Mouse (Mus musculus) small intestine, adult 2 months (tissue): Measurements from ENCODE around the gene Rasgrp1. TPM values are rescaled to one million over a fixed set of nuclear protein-coding genes. Genes with fewer than 3 reads are reported as not detected.

ENCODE experiments used
- H3K27ac ChIP-seq: fragments of 200-500 bp; 2 replicates; pipeline ENCODE4 v1.5.1; 2012; ENCODE audit warnings: low read depth, low read length, control low read depth, inconsistent platforms; ENCODE audit not compliant: insufficient read depth
- H3K27me3 ChIP-seq: fragments of 200-500 bp; 2 replicates; pipeline ENCODE4 v1.6.1; 2012; ENCODE audit warnings: mild to moderate bottlenecking, moderate library complexity, low read length, inconsistent platforms; ENCODE audit not compliant: control insufficient read depth, insufficient read depth
- H3K36me3 ChIP-seq: fragments of 200-500 bp; 2 replicates; pipeline ENCODE4 v1.6.1; 2012; ENCODE audit warnings: mild to moderate bottlenecking, low read length, control low read depth, inconsistent platforms; ENCODE audit not compliant: control insufficient read depth, insufficient read depth
- H3K4me1 ChIP-seq: fragments of 200-500 bp; 2 replicates; pipeline ENCODE4 v1.6.1; 2012; ENCODE audit warnings: low read length, inconsistent platforms, mixed read lengths; ENCODE audit not compliant: control insufficient read depth, insufficient read depth, insufficient read length
- H3K4me3 ChIP-seq: fragments of 200-500 bp; 2 replicates; pipeline ENCODE4 v1.5.1; 2012; ENCODE audit warnings: low read depth, mild to moderate bottlenecking, control low read depth, inconsistent platforms, low read length, moderate library complexity
- CTCF ChIP-seq: fragments of 200-500 bp; IDR thresholded peaks from 2 replicates; pipeline ENCODE4 v1.5.1; 2012; ENCODE audit warnings: low read depth, mild to moderate bottlenecking, control low read depth, inconsistent platforms, low read length, moderate library complexity, mixed read lengths; ENCODE audit not compliant: insufficient replicate concordance, insufficient read length; ENCODE audit errors: extremely low read depth
- POLR2A ChIP-seq: fragments of 200-500 bp; IDR thresholded peaks from 2 replicates; pipeline ENCODE4 v1.6.1; 2012; ENCODE audit warnings: low read depth, mild to moderate bottlenecking, control low read depth, inconsistent platforms, low read length, moderate library complexity
- WGBS: fragments of 180-500 bp; shearing (Covaris S2); methylation state at CpG from one replicate; pipeline ENCODE4 v1.1.7; 2018; 5-methylcytosine and 5-hydroxymethylcytosine counted together
- polyA plus RNA-seq: library from polyadenylated mRNA; depleted of rRNA; stranded (reverse); fragments of >200 nt; gene quantifications from 2 replicates; pipeline ENCODE4 v1.2.3, GENCODE M21; 2012

Rasgrp1 gene
- polyA plus RNA-seq, 1 experiment = 2.1 TPM

DNA sequence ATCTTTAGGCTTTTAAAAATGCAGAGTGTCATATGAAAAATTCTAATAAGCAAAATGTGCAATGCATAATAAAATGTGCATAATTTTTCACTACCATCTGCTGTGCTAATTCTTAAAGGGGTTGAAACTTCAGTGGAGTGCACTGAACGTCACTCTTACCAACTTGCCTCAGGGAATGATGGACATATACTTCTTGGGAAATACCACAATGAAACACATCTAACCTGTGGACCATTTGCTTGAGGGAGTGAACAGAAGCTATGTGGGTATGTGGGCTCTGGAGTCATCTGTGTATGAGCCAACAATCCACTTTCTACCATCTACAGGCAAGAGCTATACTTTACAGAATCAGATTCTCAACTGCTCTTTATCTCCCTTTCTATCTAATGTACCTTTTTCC is 31.5 kb downstream of the Rasgrp1 start:
- TF ChIP-seq POLR2A (no peak), CTCF (no peak)
- H3K36me3 ChIP-seq = no peaks in the 10 kb centered on the region
- no peaks in the 10 kb centered on the region for H3K4me1 ChIP-seq
- 73% methylated on average over 1 of the region's 1 CpGs for WGBS
- H3K4me3 ChIP-seq = no peak overlapping the region
- no peaks in the 10 kb centered on the region for H3K27me3 ChIP-seq
- H3K27ac ChIP-seq = no peak overlapping the region

- 79% methylated on average over 2 of the region's 2 CpGs for WGBS
- Histone ChIP-seq H3K4me3 (no peak overlapping the region), H3K4me1 (no peaks in the 10 kb centered on the region), H3K36me3 (no peaks in the 10 kb centered on the region), H3K27me3 (no peaks in the 10 kb centered on the region), H3K27ac (no peak overlapping the region)
- TF ChIP-seq POLR2A (no peak), CTCF (no peak)
These were observed 33.8 kb downstream of the Rasgrp1 start for GRCm38 (mm10) chr2:117309046-117309445.

DNA sequence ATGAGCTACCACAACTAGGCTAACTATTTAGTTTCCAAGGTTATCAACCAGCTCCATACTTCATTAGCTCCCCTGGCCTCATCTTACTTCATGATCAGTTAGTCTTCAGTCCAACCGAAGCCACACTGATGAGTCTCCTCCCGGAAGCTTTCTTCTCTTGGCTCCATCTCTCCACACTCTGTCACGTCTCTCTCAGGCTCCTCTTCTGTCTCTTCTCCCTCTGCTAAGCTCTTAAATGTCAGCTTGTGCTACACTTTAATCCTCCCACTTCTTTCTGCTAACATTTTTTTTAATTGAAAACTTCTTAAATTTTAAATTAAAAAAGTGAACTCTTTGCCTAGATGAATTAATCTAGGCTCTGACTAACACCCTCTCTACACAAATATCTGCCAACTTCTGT is 34.8 kb downstream of the Rasgrp1 start:
- Histone ChIP-seq H3K4me3 (no peak overlapping the region), H3K36me3 (no peaks in the 10 kb centered on the region), H3K27ac (no peak overlapping the region), H3K27me3 (no peaks in the 10 kb centered on the region), H3K4me1 (no peaks in the 10 kb centered on the region)
- TF ChIP-seq CTCF (no peak), POLR2A (no peak)
- WGBS = 86% methylated on average over 3 of the region's 3 CpGs

- H3K36me3 ChIP-seq = no peaks in the 10 kb centered on the region
- no peak overlapping the region for H3K27ac ChIP-seq
- TF ChIP-seq POLR2A = no peak
- TF ChIP-seq CTCF = no peak
- 88% methylated on average over 5 of the region's 5 CpGs for WGBS
- no peaks in the 10 kb centered on the region for H3K4me1 ChIP-seq
- H3K4me3 ChIP-seq = no peak overlapping the region
- H3K27me3 ChIP-seq = no peaks in the 10 kb centered on the region
These were observed 37.9 kb downstream of the Rasgrp1 start for GRCm38 (mm10) chr2:117304941-117305340.

GRCm38 (mm10) chr2:117303391-117304350 is 39.1 kb downstream of the Rasgrp1 start:
- H3K36me3 ChIP-seq = no peaks in the 10 kb centered on the region
- 78% methylated on average over 12 of the region's 12 CpGs for WGBS
- no peak overlapping the region for H3K4me3 ChIP-seq
- no peaks in the 10 kb centered on the region for H3K27me3 ChIP-seq
- H3K27ac ChIP-seq = no peak overlapping the region
- TF ChIP-seq CTCF (no peak), POLR2A (no peak)
- H3K4me1 ChIP-seq = no peaks in the 10 kb centered on the region

DNA sequence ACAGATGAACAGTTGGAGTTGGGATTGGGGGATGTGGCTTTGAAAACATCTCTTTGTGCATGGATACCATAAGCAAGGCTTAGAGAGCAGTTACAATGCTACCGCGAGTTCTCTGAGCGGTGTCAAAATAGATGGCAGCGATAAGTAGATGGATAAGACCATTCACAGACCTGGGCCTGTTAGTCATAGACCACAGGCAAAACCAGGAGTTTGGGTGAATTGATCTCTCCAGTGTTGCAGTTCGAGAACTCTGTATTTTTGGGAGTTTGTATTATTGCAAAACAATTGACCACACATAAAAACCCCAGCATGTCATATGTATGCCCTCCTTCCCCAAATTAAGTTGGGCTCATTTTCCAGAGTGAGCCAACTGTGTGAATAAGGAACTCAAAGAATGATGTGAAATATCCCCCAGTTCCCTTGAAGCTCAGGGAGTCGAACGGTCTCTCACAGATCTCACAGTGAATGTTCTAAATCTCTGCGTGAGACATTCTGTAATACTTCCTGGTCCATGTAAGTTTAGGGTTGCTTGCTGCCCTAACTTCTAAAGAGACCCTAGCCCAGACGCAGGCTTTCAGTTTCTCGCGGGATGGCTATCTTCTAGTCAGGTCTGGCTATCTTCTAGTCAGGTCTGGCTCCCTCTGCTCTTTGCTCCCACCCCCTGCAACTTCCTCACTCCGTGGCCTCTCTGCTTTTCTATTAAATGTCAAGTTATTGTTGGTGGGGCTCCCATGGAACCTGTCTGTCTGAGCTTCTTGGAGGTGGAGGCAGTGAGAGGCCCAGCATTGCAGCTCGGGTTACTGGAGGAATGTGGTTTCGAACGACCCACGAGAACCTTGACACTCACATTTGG is 43.0 kb downstream of the Rasgrp1 start:
- no peak for TF ChIP-seq CTCF
- no peak for TF ChIP-seq POLR2A
- H3K4me1 ChIP-seq = no peaks in the 10 kb centered on the region
- H3K36me3 ChIP-seq = no peaks in the 10 kb centered on the region
- WGBS = 83% methylated on average over 16 of the region's 16 CpGs
- H3K27ac ChIP-seq = no peak overlapping the region
- H3K27me3 ChIP-seq = no peaks in the 10 kb centered on the region
- no peak overlapping the region for H3K4me3 ChIP-seq

- Histone ChIP-seq H3K4me1 (no peaks in the 10 kb centered on the region), H3K27me3 (no peaks in the 10 kb centered on the region), H3K4me3 (no peak overlapping the region), H3K36me3 (no peaks in the 10 kb centered on the region), H3K27ac (no peak overlapping the region)
- TF ChIP-seq CTCF = no peak
- no peak for TF ChIP-seq POLR2A
- WGBS = 89% methylated on average over 7 of the region's 7 CpGs
These were observed 54.5 kb downstream of the Rasgrp1 start for GRCm38 (mm10) chr2:117288291-117288690.
